Mouse (Mus musculus) small intestine, adult 2 months (tissue): ENCODE results near the gene Mef2c.

Source experiments
- CTCF ChIP-seq: fragments of 200-500 bp; IDR thresholded peaks from 2 replicates; pipeline ENCODE4 v1.5.1; 2012; ENCODE audit warnings: low read depth, mild to moderate bottlenecking, control low read depth, inconsistent platforms, low read length, moderate library complexity, mixed read lengths; ENCODE audit not compliant: insufficient replicate concordance, insufficient read length; ENCODE audit errors: extremely low read depth
- POLR2A ChIP-seq: fragments of 200-500 bp; IDR thresholded peaks from 2 replicates; pipeline ENCODE4 v1.6.1; 2012; ENCODE audit warnings: low read depth, mild to moderate bottlenecking, control low read depth, inconsistent platforms, low read length, moderate library complexity

- TF ChIP-seq CTCF, result no peak
- TF ChIP-seq POLR2A, result no peak
Observed at GRCm38 (mm10) chr13:83662089-83662551, 158.3 kb downstream of the Mef2c start.
